Mouse (Mus musculus) hindbrain, embryonic 13.5 days (tissue): ENCODE measurements at regions not wholly inside any gene's neighbourhood (a gene's known extent, or its start where the extent isn't known, plus 50 kb on each side); places are given as distances from the start of the nearest gene placed in this dataset.

Experiments
- ATAC-seq: fragments of 200-750 bp; cut with Nextera tagmentation; 2 replicates; pipeline ENCODE4 v1.8.0; 2017; ENCODE audit warnings: moderate TSS enrichment; ENCODE audit not compliant: low FRiP score
- H3K27ac ChIP-seq: fragments of 300-500 bp; sonication (generic); 2 replicates; pipeline ENCODE4 v1.5.1; 2015; ENCODE audit warnings: inconsistent platforms, mild to moderate bottlenecking, moderate library complexity
- H3K27me3 ChIP-seq: fragments of 300-500 bp; sonication (generic); 2 replicates; pipeline ENCODE4 v1.6.1; 2015; ENCODE audit warnings: mild to moderate bottlenecking, inconsistent platforms
- H3K36me3 ChIP-seq: fragments of 300-500 bp; sonication (generic); 2 replicates; pipeline ENCODE4 v1.6.1; 2015; ENCODE audit warnings: mild to moderate bottlenecking, inconsistent platforms
- H3K4me1 ChIP-seq: fragments of 300-500 bp; sonication (generic); replicated peaks from 2 replicates; pipeline ENCODE4 v1.6.1; 2015; ENCODE audit warnings: inconsistent platforms
- H3K4me2 ChIP-seq: fragments of 300-500 bp; sonication (generic); 2 replicates; pipeline ENCODE4 v1.6.1; 2015; ENCODE audit warnings: inconsistent platforms, mild to moderate bottlenecking, moderate library complexity
- H3K4me3 ChIP-seq: fragments of 300-500 bp; sonication (generic); 2 replicates; pipeline ENCODE4 v1.5.1; 2015; ENCODE audit warnings: mild to moderate bottlenecking, inconsistent platforms
- H3K9ac ChIP-seq: fragments of 300-500 bp; sonication (generic); 2 replicates; pipeline ENCODE4 v1.6.1; 2015; ENCODE audit warnings: mild to moderate bottlenecking, inconsistent platforms
- H3K9me3 ChIP-seq: fragments of 300-500 bp; sonication (generic); 2 replicates; pipeline ENCODE4 v1.6.1; 2016; ENCODE audit warnings: inconsistent platforms
- WGBS: fragments of 180-500 bp; shearing (Covaris S2); methylation state at CpG from one replicate; pipeline ENCODE4 v1.1.7; 2015; 5-methylcytosine and 5-hydroxymethylcytosine counted together

GRCm38 (mm10) chr8:118023451-118023850 lies 221.7 kb upstream of the Mphosph6 start:
- H3K27ac ChIP-seq: no peak overlapping the region
- ATAC-seq: no peak
- 93% methylated on average over 1 of the region's 1 CpGs for WGBS
- H3K27me3 ChIP-seq: no peaks in the 10 kb centered on the region
- no peak overlapping the region for H3K4me3 ChIP-seq
- no peaks in the 10 kb centered on the region for H3K9me3 ChIP-seq
- no peak overlapping the region for H3K4me2 ChIP-seq
- no peaks in the 10 kb centered on the region for H3K36me3 ChIP-seq
- H3K9ac ChIP-seq: no peak overlapping the region
- H3K4me1 ChIP-seq: 0 out of 2 replicates have a peak, but pooled peaks cover 7% of the 10 kb centered on the region

- H3K9me3 ChIP-seq: no peaks in the 10 kb centered on the region
- no peak overlapping the region for H3K4me3 ChIP-seq
- no peaks in the 10 kb centered on the region for H3K36me3 ChIP-seq
- H3K4me2 ChIP-seq: no peak overlapping the region
- peaks cover 16% of the 10 kb centered on the region for H3K4me1 ChIP-seq
- H3K27ac ChIP-seq: no peak overlapping the region
- 59% methylated on average over 3 of the region's 3 CpGs for WGBS
- no peak for ATAC-seq
- H3K27me3 ChIP-seq: no peaks in the 10 kb centered on the region
- H3K9ac ChIP-seq: no peak overlapping the region
Observed at GRCm38 (mm10) chr8:118021978-118022377, 220.2 kb upstream of the Mphosph6 start.

- Histone ChIP-seq H3K27ac (no peak overlapping the region), H3K4me1 (peaks cover 10% of the 10 kb centered on the region), H3K9ac (no peak overlapping the region), H3K4me2 (no peak overlapping the region), H3K36me3 (no peaks in the 10 kb centered on the region), H3K9me3 (no peaks in the 10 kb centered on the region), H3K27me3 (no peaks in the 10 kb centered on the region), H3K4me3 (no peak overlapping the region)
- WGBS: 28% methylated on average over 6 of the region's 6 CpGs
- no peak for ATAC-seq
Observed at GRCm38 (mm10) chr8:118017261-118017660, 215.5 kb upstream of the Mphosph6 start.

- H3K9ac ChIP-seq: no peak overlapping the region
- no peak overlapping the region for H3K4me3 ChIP-seq
- H3K27ac ChIP-seq: no peak overlapping the region
- peaks cover 7% of the 10 kb centered on the region for H3K4me1 ChIP-seq
- 26% methylated on average over 2 of the region's 2 CpGs for WGBS
- ATAC-seq: no peak
- H3K36me3 ChIP-seq: no peaks in the 10 kb centered on the region
- no peaks in the 10 kb centered on the region for H3K9me3 ChIP-seq
- no peaks in the 10 kb centered on the region for H3K27me3 ChIP-seq
- H3K4me2 ChIP-seq: no peak overlapping the region
Observed at GRCm38 (mm10) chr8:118005186-118005585, 203.4 kb upstream of the Mphosph6 start.

DNA sequence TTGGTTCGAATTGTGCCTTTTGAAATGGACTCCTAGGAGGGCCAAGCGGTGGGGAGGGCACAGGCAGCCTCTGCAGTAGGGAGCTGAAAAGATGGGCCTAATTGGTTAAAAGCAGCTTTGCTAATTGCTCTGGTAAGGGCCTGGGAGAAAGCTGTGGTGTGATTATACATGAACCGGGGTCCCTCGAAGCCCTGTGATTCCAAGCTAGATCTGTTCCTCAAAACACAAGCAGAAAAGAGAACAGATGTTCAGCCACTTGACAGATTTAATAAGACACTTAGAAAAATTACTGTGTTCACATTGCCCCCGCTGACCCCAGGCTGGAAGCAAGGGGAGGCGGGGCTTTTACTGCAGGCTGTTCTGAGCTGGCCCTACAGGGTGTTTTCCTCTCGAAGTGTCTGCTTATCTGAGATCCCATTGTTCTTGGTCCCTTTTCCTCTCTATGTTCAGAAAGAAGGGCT lies 202.7 kb upstream of the Mphosph6 start:
- no peaks in the 10 kb centered on the region for H3K9me3 ChIP-seq
- H3K27ac ChIP-seq: 0 out of 2 replicates have a peak overlapping the region, but pooled peaks have one; percentile 12
- no peak for ATAC-seq
- no peaks in the 10 kb centered on the region for H3K27me3 ChIP-seq
- H3K36me3 ChIP-seq: no peaks in the 10 kb centered on the region
- H3K4me2 ChIP-seq: no peak overlapping the region
- WGBS: 44% methylated on average over 7 of the region's 7 CpGs
- no peak overlapping the region for H3K9ac ChIP-seq
- H3K4me1 ChIP-seq: peaks cover 7% of the 10 kb centered on the region
- no peak overlapping the region for H3K4me3 ChIP-seq

- no peak for ATAC-seq
- no peaks in the 10 kb centered on the region for H3K36me3 ChIP-seq
- no peak overlapping the region for H3K4me2 ChIP-seq
- H3K4me1 ChIP-seq: peaks cover 7% of the 10 kb centered on the region
- H3K9ac ChIP-seq: no peak overlapping the region
- no peaks in the 10 kb centered on the region for H3K27me3 ChIP-seq
- no peak overlapping the region for H3K4me3 ChIP-seq
- WGBS: 91% methylated on average over 10 of the region's 10 CpGs
- no peaks in the 10 kb centered on the region for H3K9me3 ChIP-seq
- no peak overlapping the region for H3K27ac ChIP-seq
Observed at GRCm38 (mm10) chr8:118001138-118001537, 199.4 kb upstream of the Mphosph6 start.

DNA sequence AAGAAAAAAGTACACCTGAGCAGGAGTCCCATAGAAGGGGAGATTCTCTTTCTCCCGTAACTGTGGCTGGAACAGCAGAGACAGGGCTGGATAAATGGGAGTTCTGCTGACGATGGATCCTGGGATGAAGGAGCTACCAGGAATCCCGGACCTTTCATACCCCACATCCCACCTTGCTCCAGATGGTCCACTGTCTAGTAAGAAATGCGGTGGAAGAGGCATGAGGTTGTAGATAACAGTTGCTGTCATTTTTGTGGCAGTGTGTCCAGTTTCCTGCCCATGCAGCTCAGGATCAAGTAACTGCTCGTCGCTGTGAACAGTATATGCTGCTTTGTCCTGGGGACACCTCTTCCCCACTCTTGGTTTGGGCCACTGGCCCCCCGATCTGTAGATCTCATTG lies 190.1 kb upstream of the Mphosph6 start:
- Histone ChIP-seq H3K27me3 (no peaks in the 10 kb centered on the region), H3K4me2 (no peak overlapping the region), H3K36me3 (no peaks in the 10 kb centered on the region), H3K4me1 (no peaks in the 10 kb centered on the region), H3K27ac (no peak overlapping the region), H3K9me3 (peaks cover 9% of the 10 kb centered on the region; the same call in 1 of the 2 replicates), H3K9ac (no peak overlapping the region), H3K4me3 (no peak overlapping the region)
- 95% methylated on average over 7 of the region's 7 CpGs for WGBS
- no peak for ATAC-seq

- H3K36me3 ChIP-seq: no peaks in the 10 kb centered on the region
- H3K4me1 ChIP-seq: no peaks in the 10 kb centered on the region
- H3K9ac ChIP-seq: no peak overlapping the region
- ATAC-seq: no peak
- H3K9me3 ChIP-seq: peaks cover 11% of the 10 kb centered on the region; the same call in 1 of the 2 replicates
- no peak overlapping the region for H3K4me3 ChIP-seq
- WGBS: 77% methylated on average over 5 of the region's 5 CpGs
- no peaks in the 10 kb centered on the region for H3K27me3 ChIP-seq
- H3K27ac ChIP-seq: no peak overlapping the region
- no peak overlapping the region for H3K4me2 ChIP-seq
Observed at GRCm38 (mm10) chr8:117988781-117989180, 187.0 kb upstream of the Mphosph6 start.

DNA sequence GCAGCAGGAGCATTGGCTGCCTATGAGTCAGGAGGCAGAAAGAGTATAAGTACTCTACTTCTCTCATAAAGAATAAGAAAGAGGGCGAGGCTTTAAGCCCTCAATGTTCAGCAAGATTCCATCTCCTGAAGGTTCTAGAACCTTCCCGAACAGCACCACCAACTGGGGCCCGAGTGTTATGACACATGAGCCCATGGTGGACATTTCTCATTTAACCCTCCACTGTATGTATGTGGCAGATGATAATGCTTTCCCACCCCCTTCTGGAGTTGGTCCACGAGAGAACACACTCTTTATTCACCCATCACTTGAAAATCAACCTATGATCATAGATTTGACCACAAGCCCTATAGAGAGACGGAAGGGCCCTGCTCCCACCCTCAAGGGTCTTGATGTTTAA lies 166.6 kb upstream of the Mphosph6 start:
- Histone ChIP-seq H3K36me3 (no peaks in the 10 kb centered on the region), H3K4me3 (no peak overlapping the region), H3K27ac (no peak overlapping the region), H3K4me2 (no peak overlapping the region), H3K9me3 (no peaks in the 10 kb centered on the region), H3K9ac (no peak overlapping the region), H3K27me3 (no peaks in the 10 kb centered on the region), H3K4me1 (no peaks in the 10 kb centered on the region)
- 92% methylated on average over 5 of the region's 5 CpGs for WGBS
- no peak for ATAC-seq

- H3K4me3 ChIP-seq: no peak overlapping the region
- H3K27ac ChIP-seq: no peak overlapping the region
- H3K4me2 ChIP-seq: no peak overlapping the region
- H3K4me1 ChIP-seq: no peaks in the 10 kb centered on the region
- 90% methylated on average over 5 of the region's 5 CpGs for WGBS
- no peaks in the 10 kb centered on the region for H3K27me3 ChIP-seq
- H3K36me3 ChIP-seq: no peaks in the 10 kb centered on the region
- no peak for ATAC-seq
- H3K9me3 ChIP-seq: no peaks in the 10 kb centered on the region
- no peak overlapping the region for H3K9ac ChIP-seq
Observed at GRCm38 (mm10) chr8:117966556-117966955, 164.8 kb upstream of the Mphosph6 start.

- no peak for ATAC-seq
- no peak overlapping the region for H3K4me3 ChIP-seq
- no peak overlapping the region for H3K4me2 ChIP-seq
- WGBS: 86% methylated on average over 13 of the region's 13 CpGs
- H3K9ac ChIP-seq: no peak overlapping the region
- H3K27ac ChIP-seq: no peak overlapping the region
- H3K4me1 ChIP-seq: no peaks in the 10 kb centered on the region
- H3K27me3 ChIP-seq: no peaks in the 10 kb centered on the region
- no peaks in the 10 kb centered on the region for H3K36me3 ChIP-seq
- no peaks in the 10 kb centered on the region for H3K9me3 ChIP-seq
Observed at GRCm38 (mm10) chr8:117963426-117963825, 161.7 kb upstream of the Mphosph6 start.

DNA sequence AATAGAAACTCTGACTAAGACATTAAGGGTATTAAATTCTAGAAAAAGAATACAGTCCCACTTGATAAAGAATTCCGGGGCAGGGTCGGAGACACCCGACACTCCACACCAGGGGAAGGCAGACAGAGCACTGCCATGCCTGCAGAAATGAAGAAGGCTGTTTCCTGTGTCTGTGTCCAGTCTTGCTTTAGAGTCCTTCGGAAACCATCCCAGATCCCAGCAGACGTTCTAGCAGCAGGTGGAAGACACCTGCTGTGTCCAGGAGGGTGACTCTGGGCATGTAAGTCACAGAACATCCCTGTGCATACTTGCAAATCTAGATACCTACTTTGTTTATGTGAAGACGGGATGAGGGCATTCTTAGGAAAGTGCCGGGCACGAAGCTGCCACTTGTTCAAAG lies 160.9 kb upstream of the Mphosph6 start:
- Histone ChIP-seq H3K27ac (no peak overlapping the region), H3K9ac (no peak overlapping the region), H3K9me3 (no peaks in the 10 kb centered on the region), H3K4me3 (no peak overlapping the region), H3K4me2 (no peak overlapping the region), H3K36me3 (no peaks in the 10 kb centered on the region), H3K27me3 (no peaks in the 10 kb centered on the region), H3K4me1 (no peaks in the 10 kb centered on the region)
- WGBS: 88% methylated on average over 8 of the region's 8 CpGs
- no peak for ATAC-seq

GRCm38 (mm10) chr8:117959501-117959900 lies 157.8 kb upstream of the Mphosph6 start:
- no peaks in the 10 kb centered on the region for H3K9me3 ChIP-seq
- H3K27ac ChIP-seq: no peak overlapping the region
- no peak overlapping the region for H3K9ac ChIP-seq
- no peaks in the 10 kb centered on the region for H3K36me3 ChIP-seq
- no peaks in the 10 kb centered on the region for H3K4me1 ChIP-seq
- no peak for ATAC-seq
- no peak overlapping the region for H3K4me2 ChIP-seq
- no peak overlapping the region for H3K4me3 ChIP-seq
- peaks cover 10% of the 10 kb centered on the region; the same call in 1 of the 2 replicates for H3K27me3 ChIP-seq
- WGBS: 62% methylated on average over 8 of the region's 8 CpGs
